ENCODE assay signal across 23 mouse cellular contexts in the genomic region with DNA sequence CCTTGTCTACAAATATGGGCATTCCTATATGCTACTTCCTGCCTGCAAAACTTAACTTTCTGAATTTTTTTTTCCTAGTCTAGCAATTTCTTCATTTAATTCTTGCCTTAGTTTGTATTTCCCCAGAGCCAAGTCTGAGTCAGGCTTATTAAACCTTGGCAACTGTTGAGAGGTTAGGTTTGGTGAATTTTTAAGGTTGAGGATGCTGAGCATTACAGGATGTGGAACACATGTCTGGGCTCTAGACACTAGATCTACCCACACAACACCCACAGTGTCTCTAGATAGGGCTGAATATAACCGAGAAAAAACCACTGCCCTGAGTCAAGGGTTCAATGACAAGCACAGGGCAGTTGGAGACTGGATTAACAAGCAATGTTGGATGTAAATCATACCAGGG.
DNase-seq lines count a peak whose midpoint lies in the region; ATAC-seq and TF ChIP-seq lines count a peak whose summit lies in the region.
"Had no signal": no experiment of that assay in that cellular context is flagged by ENCODE, and none has a peak within 500 bp of the region (broad histone marks: within the 10 kb centered on the region; RNA-seq: fewer than 3 reads in every experiment).

No protein-coding gene starts in this region.

- no peaks in the 10 kb centered on the region for H3K27me3 ChIP-seq in thymus, adult 2 months (ENCODE audit: control insufficient read depth, insufficient read depth, low read length)
- no peaks in the 10 kb centered on the region for H3K27me3 ChIP-seq in kidney, adult 2 months (replicated peaks; ENCODE audit: control insufficient read depth, insufficient read depth, low read length)
- H3K27me3 ChIP-seq: embryonic facial prominence, embryonic 13.5 days; forebrain, embryonic 15.5 days; hindbrain, embryonic 13.5 days had no signal

- peak; percentile 47; the same call in 1 of the 2 replicates for ATAC-seq in frontal cortex, adult (ENCODE audit: low TSS enrichment)
- ATAC-seq: forebrain, embryonic 15.5 days; hindbrain, postnatal 0 days; intestine, embryonic 16.5 days had no signal

- no peak for TF ChIP-seq POLR2A in thymus, adult 2 months (IDR thresholded peaks at IDR 0.05; ENCODE audit: control insufficient read depth, extremely low read depth, insufficient read depth, low read length, poor library complexity)
- no peak for TF ChIP-seq POLR2A in kidney, adult 2 months (IDR thresholded peaks at IDR 0.05; ENCODE audit: low read depth, low read length)

- H3K4me1 ChIP-seq in thymus, adult 2 months (replicated peaks; ENCODE audit: control insufficient read depth, insufficient read depth, low read length): no peaks in the 10 kb centered on the region; the same call in 1 of the 2 replicates
- H3K4me1 ChIP-seq in kidney, adult 2 months (ENCODE audit: control insufficient read depth, insufficient read depth, low read length): no peaks in the 10 kb centered on the region
- H3K4me1 ChIP-seq: forebrain, embryonic 15.5 days had no signal

- TF ChIP-seq CTCF in thymus, adult 2 months (IDR thresholded peaks at IDR 0.05; ENCODE audit: borderline replicate concordance, control insufficient read depth, extremely low read depth, insufficient read depth, low read length, poor library complexity): no peak
- no peak for TF ChIP-seq CTCF in kidney, adult 2 months (conservative IDR thresholded peaks at IDR 0.05; ENCODE audit: insufficient read depth, insufficient read length, low read depth, low read length)

- no peaks in the 10 kb centered on the region for H3K36me3 ChIP-seq in thymus, adult 2 months (ENCODE audit: control insufficient read depth, insufficient read depth, low read length)
- H3K36me3 ChIP-seq in kidney, adult 2 months (ENCODE audit: control insufficient read depth, insufficient read depth, low read length): no peaks in the 10 kb centered on the region
- H3K36me3 ChIP-seq: embryonic facial prominence, embryonic 13.5 days; forebrain, embryonic 15.5 days; hindbrain, embryonic 13.5 days had no signal

- 23% methylated on average over 1 of the region's 1 CpGs for WGBS in thymus, adult 2 months
- WGBS in kidney, adult 2 months: 79% methylated on average over 1 of the region's 1 CpGs

- no peak overlapping the region for H3K27ac ChIP-seq in thymus, adult 2 months (ENCODE audit: control insufficient read depth, insufficient read depth, low read length)
- H3K27ac ChIP-seq in kidney, adult 2 months (ENCODE audit: insufficient read depth, low read depth, low read length): no peak overlapping the region
- H3K27ac ChIP-seq: embryonic facial prominence, embryonic 13.5 days; forebrain, embryonic 15.5 days; gastrocnemius, adult 2 months; hindbrain, embryonic 13.5 days; hindbrain, postnatal 0 days had no signal

- intact Hi-C loops in gastrocnemius, postnatal 36 days (cut with DNase I): no loop called here

- H3K4me3 ChIP-seq in thymus, adult 2 months (ENCODE audit: control insufficient read depth, insufficient read depth, low read length): no peak overlapping the region
- H3K4me3 ChIP-seq in kidney, adult 2 months (ENCODE audit: insufficient read depth, low read depth, low read length): no peak overlapping the region
- H3K4me3 ChIP-seq: embryonic facial prominence, embryonic 13.5 days; erythroblast, embryonic 14.5 days; forebrain, embryonic 15.5 days; gastrocnemius, adult 2 months; hindbrain, embryonic 13.5 days had no signal

- DNase-seq in frontal cortex, postnatal 14 days (ENCODE audit: low spot score in 2 of 2): no peak
- DNase-seq in NIH3T3 (ENCODE audit: low read depth) (peak; percentile 54), adipocyte (ENCODE audit: low spot score) (no peak)
- DNase-seq in fibroblast of lung, adult 2 months (ENCODE audit: low read depth): peak; percentile 52
- DNase-seq in thymus, adult 2 months: no peak
- DNase-seq in kidney, adult 2 months: no peak
- DNase-seq in gastrocnemius, postnatal 36 days: no peak
- DNase-seq: adrenal gland, postnatal 10 days; cerebellum, adult 11-12 months; cerebellum, adult 9-10 months; cerebellum, postnatal 25 days; gastrocnemius, adult 2 months; gastrocnemius, postnatal 25 days; heart, adult 11 months; heart, postnatal 14 days; kidney, adult 9 months had no signal

Comparison
In these comparisons a context has a peak if more than half of its experiments do, and no peak if none do; other contexts are left out.
1. DNase-seq: peak in NIH3T3 (single experiment) and fibroblast of lung, adult 2 months (single experiment); none in frontal cortex, postnatal 14 days (0 of 2), thymus, adult 2 months (single experiment), adipocyte (single experiment), kidney, adult 2 months (single experiment) and gastrocnemius, postnatal 36 days (0 of 2).